Comparison of ENCODE assay signal across 8 mouse cellular contexts in the genomic region with DNA sequence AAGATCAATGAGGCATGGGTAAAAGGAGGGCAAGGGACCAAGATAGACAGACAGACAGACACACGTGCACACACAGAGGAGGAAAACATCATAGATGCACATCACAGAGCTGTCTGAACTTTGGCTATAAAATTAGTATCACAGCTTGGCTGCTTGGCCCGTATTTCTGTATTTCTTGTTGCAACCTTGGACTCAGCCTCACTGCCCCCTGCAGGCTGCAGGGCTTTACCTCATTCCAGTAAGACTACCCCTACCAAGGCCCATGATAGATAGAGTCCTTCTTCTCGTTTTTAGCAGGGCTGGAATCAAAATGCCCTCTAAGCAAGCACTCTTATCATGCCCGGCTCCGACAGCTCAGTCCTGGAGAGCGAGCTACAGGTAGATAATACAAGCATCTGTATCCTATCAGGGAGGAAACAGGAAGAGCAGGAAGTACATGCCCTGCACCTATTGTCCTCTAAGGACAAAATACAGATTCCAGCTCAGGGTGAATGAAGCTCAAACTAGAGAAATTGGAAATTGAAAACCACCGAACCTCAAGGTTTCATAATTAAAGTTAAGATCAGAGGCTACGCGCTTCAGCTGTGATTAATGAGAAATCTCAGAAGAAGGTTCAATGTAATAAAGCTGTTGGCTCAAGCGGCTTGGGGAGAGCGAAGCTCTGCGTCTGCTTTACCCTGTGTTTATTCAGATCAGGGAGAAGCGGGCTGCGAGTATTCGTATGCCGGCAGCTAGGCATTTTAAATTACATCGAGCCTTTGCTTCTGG. TPM values are rescaled to one million over a fixed set of nuclear protein-coding genes. Genes with fewer than 3 reads are reported as not detected.
DNase-seq lines count a peak whose midpoint lies in the region; ATAC-seq and TF ChIP-seq lines count a peak whose summit lies in the region.

No protein-coding gene starts in this region.

- 61% methylated on average over 17 of the region's 17 CpGs for WGBS in heart, postnatal 0 days
- 31% methylated on average over 17 of the region's 17 CpGs for WGBS in intestine, embryonic 14.5 days
- 23% methylated on average over 17 of the region's 17 CpGs for WGBS in stomach, embryonic 16.5 days

- TF ChIP-seq CTCF in heart, postnatal 0 days (IDR thresholded peaks at IDR 0.05; ENCODE audit: low read depth) = peak; percentile 44

- no peak overlapping the region for H3K4me3 ChIP-seq in heart, postnatal 0 days (ENCODE audit: low read depth, low read length)
- no peak overlapping the region for H3K4me3 ChIP-seq in intestine, embryonic 14.5 days (ENCODE audit: low read depth, low read length)
- H3K4me3 ChIP-seq in stomach, embryonic 16.5 days (replicated peaks; ENCODE audit: low read length) = no peak overlapping the region

- no peak for DNase-seq in heart, postnatal 0 days (ENCODE audit: low spot score)
- no peak for DNase-seq in heart, postnatal 25 days (ENCODE audit: low spot score)
- DNase-seq in right cerebral cortex, postnatal 4 days = peak; percentile 26
- no peak for DNase-seq in right cerebral cortex, adult 2 months (ENCODE audit: low spot score in 2 of 2)
- no peak for DNase-seq in intestine, embryonic 14.5 days (ENCODE audit: low spot score)
- DNase-seq in gastrocnemius, postnatal 25 days = no peak
- DNase-seq in thymus, adult 18-20 months = no peak

- H3K36me3 ChIP-seq in heart, postnatal 0 days (replicated peaks; ENCODE audit: control insufficient read depth, insufficient read depth, low read length) = no peaks in the 10 kb centered on the region
- H3K36me3 ChIP-seq in intestine, embryonic 14.5 days (ENCODE audit: control insufficient read depth, insufficient read depth, low read length) = no peaks in the 10 kb centered on the region
- no peaks in the 10 kb centered on the region for H3K36me3 ChIP-seq in stomach, embryonic 16.5 days (ENCODE audit: control insufficient read depth, insufficient read depth, low read length)

- no peak overlapping the region for H3K4me2 ChIP-seq in heart, postnatal 0 days (ENCODE audit: low read depth, low read length)
- peak overlapping the region; percentile 31 for H3K4me2 ChIP-seq in intestine, embryonic 14.5 days (ENCODE audit: low read length)
- peak overlapping the region; percentile 42 for H3K4me2 ChIP-seq in stomach, embryonic 16.5 days (ENCODE audit: low read depth, low read length)

- no peaks in the 10 kb centered on the region for H3K4me1 ChIP-seq in heart, postnatal 0 days (ENCODE audit: control insufficient read depth, insufficient read depth)
- peaks cover 21% of the 10 kb centered on the region for H3K4me1 ChIP-seq in intestine, embryonic 14.5 days (replicated peaks; ENCODE audit: control insufficient read depth, insufficient read depth, low read length)
- 0 out of 2 replicates have a peak, but pooled peaks cover 9% of the 10 kb centered on the region for H3K4me1 ChIP-seq in stomach, embryonic 16.5 days (ENCODE audit: control insufficient read depth, insufficient read depth, low read length)

- no peaks in the 10 kb centered on the region for H3K9me3 ChIP-seq in heart, postnatal 0 days (replicated peaks; ENCODE audit: control insufficient read depth, low read length)
- H3K9me3 ChIP-seq in intestine, embryonic 14.5 days (ENCODE audit: control insufficient read depth, low read length) = no peaks in the 10 kb centered on the region
- no peaks in the 10 kb centered on the region for H3K9me3 ChIP-seq in stomach, embryonic 16.5 days (replicated peaks; ENCODE audit: control insufficient read depth, low read length)

- intact Hi-C loops in heart, postnatal 25 days (cut with DNase I) = loop anchor here (2.0 kb wide), 1 partner anchor 123 kb away; a partner anchor contains a TSS

- no peak for ATAC-seq in heart, postnatal 0 days (ENCODE audit: insufficient read depth, low read depth)
- ATAC-seq in intestine, embryonic 14.5 days (replicated peaks; ENCODE audit: low FRiP score, low TSS enrichment, low read depth) = no peak
- ATAC-seq in stomach, embryonic 16.5 days (ENCODE audit: insufficient read depth, low FRiP score) = 0 out of 2 replicates have a peak, but pooled peaks have one; percentile 3

- TF ChIP-seq EP300 in heart, postnatal 0 days (IDR thresholded peaks at IDR 0.05; ENCODE audit: low read depth) = no peak

- H3K27ac ChIP-seq in heart, postnatal 0 days (ENCODE audit: low read depth) = no peak overlapping the region
- 0 out of 2 replicates have a peak overlapping the region, but pooled peaks have one; percentile 22 for H3K27ac ChIP-seq in intestine, embryonic 14.5 days (ENCODE audit: low read depth)
- peak overlapping the region; percentile 60 for H3K27ac ChIP-seq in stomach, embryonic 16.5 days (ENCODE audit: low read length)

- no peaks in the 10 kb centered on the region for H3K27me3 ChIP-seq in heart, postnatal 0 days (ENCODE audit: control insufficient read depth, insufficient read depth, low read length)
- H3K27me3 ChIP-seq in intestine, embryonic 14.5 days (replicated peaks; ENCODE audit: control insufficient read depth, insufficient read depth, low read length) = no peaks in the 10 kb centered on the region
- H3K27me3 ChIP-seq in stomach, embryonic 16.5 days (ENCODE audit: control insufficient read depth, insufficient read depth, low read length) = no peaks in the 10 kb centered on the region

- H3K9ac ChIP-seq in heart, postnatal 0 days (replicated peaks; ENCODE audit: low read depth, low read length) = no peak overlapping the region
- H3K9ac ChIP-seq in intestine, embryonic 14.5 days (ENCODE audit: low read length) = no peak overlapping the region
- H3K9ac ChIP-seq in stomach, embryonic 16.5 days (ENCODE audit: low read length) = no peak overlapping the region

RNA-seq across cellular contexts. Expression of a gene that starts 36.2 kb away (rescaled TPM):
- total RNA-seq in heart, postnatal 0 days (2014; rRNA removed; ENCODE audit: low replicate concordance) = not detected in 2 replicates
- polyA plus RNA-seq in heart, postnatal 0 days (2015; fragmentation: Nextera tagmentation; extraction: Ambion mirVana) = not detected in 2 replicates
- not detected for total RNA-seq in heart, postnatal 25 days (2021)
- polyA plus RNA-seq in intestine, embryonic 14.5 days (2014; fragmentation: Nextera tagmentation; extraction: Ambion mirVana) = not detected in 2 replicates
- not detected in 2 replicates for polyA plus RNA-seq in stomach, embryonic 16.5 days (2015; fragmentation: Nextera tagmentation; extraction: Ambion mirVana)
- total RNA-seq in gastrocnemius, postnatal 25 days (2021) = not detected
